Mouse (Mus musculus) thymus, adult 2 months (tissue): ENCODE measurements around the gene Gzmm. TPM values are rescaled to one million over a fixed set of nuclear protein-coding genes. Genes with fewer than 3 reads are reported as not detected.

Experiments
- DNase-seq: peaks from one replicate; pipeline ENCODE4 v3.0.0; 2021
- H3K27ac ChIP-seq: fragments of 200-500 bp; 2 replicates; pipeline ENCODE4 v1.5.1; 2012; ENCODE audit warnings: low read length, control low read depth; ENCODE audit not compliant: control insufficient read depth, insufficient read depth
- H3K27me3 ChIP-seq: fragments of 200-500 bp; 2 replicates; pipeline ENCODE4 v1.6.1; 2012; ENCODE audit warnings: mild to moderate bottlenecking, low read length, moderate library complexity, mixed read lengths; ENCODE audit not compliant: control insufficient read depth, insufficient read depth
- H3K36me3 ChIP-seq: fragments of 200-500 bp; 2 replicates; pipeline ENCODE4 v1.6.1; 2012; ENCODE audit warnings: mild to moderate bottlenecking, low read length, moderate library complexity; ENCODE audit not compliant: control insufficient read depth, insufficient read depth
- H3K4me1 ChIP-seq: fragments of 200-500 bp; replicated peaks from 2 replicates; pipeline ENCODE4 v1.6.1; 2012; ENCODE audit warnings: low read length; ENCODE audit not compliant: control insufficient read depth, insufficient read depth
- H3K4me3 ChIP-seq: fragments of 200-500 bp; 2 replicates; pipeline ENCODE4 v1.5.1; 2012; ENCODE audit warnings: mild to moderate bottlenecking, low read length, control low read depth, moderate library complexity; ENCODE audit not compliant: control insufficient read depth, insufficient read depth
- CTCF ChIP-seq: fragments of 200-500 bp; IDR thresholded peaks from 2 replicates; pipeline ENCODE4 v1.5.1; 2012; ENCODE audit warnings: mild to moderate bottlenecking, control low read depth, low read length, moderate library complexity, borderline replicate concordance; ENCODE audit not compliant: control insufficient read depth, poor library complexity, insufficient read depth; ENCODE audit errors: extremely low read depth
- POLR2A ChIP-seq: fragments of 200-500 bp; IDR thresholded peaks from 2 replicates; pipeline ENCODE4 v1.6.1; 2012; ENCODE audit warnings: mild to moderate bottlenecking, low read length, control low read depth, moderate library complexity; ENCODE audit not compliant: control insufficient read depth, poor library complexity, insufficient read depth; ENCODE audit errors: extremely low read depth
- WGBS: fragments of 180-500 bp; shearing (Covaris S2); methylation state at CpG from one replicate; pipeline ENCODE4 v1.1.7; 2018; 5-methylcytosine and 5-hydroxymethylcytosine counted together
- polyA plus RNA-seq: library from polyadenylated mRNA; depleted of rRNA; stranded (reverse); fragments of >200 nt; gene quantifications from 2 replicates; pipeline ENCODE4 v1.2.3, GENCODE M21; 2012

The Gzmm gene
- polyA plus RNA-seq, 1 experiment: 1.2 TPM

GRCm38 (mm10) chr10:79717640-79718357 is 29.0 kb downstream of the Gzmm start:
- TF ChIP-seq CTCF (no peak), POLR2A (no peak)
- DNase-seq: peak; percentile 59
- H3K4me3 ChIP-seq: no peak overlapping the region
- peaks cover 14% of the 10 kb centered on the region; the same call in 1 of the 2 replicates for H3K27me3 ChIP-seq
- H3K36me3 ChIP-seq: no peaks in the 10 kb centered on the region
- WGBS: 6% methylated on average over 43 of the region's 43 CpGs
- no peak overlapping the region for H3K27ac ChIP-seq
- peaks cover 12% of the 10 kb centered on the region for H3K4me1 ChIP-seq

- Histone ChIP-seq H3K27ac (no peak overlapping the region), H3K4me1 (peaks cover 12% of the 10 kb centered on the region), H3K36me3 (no peaks in the 10 kb centered on the region), H3K27me3 (peaks cover 9% of the 10 kb centered on the region; the same call in 1 of the 2 replicates), H3K4me3 (no peak overlapping the region)
- WGBS: 83% methylated on average over 5 of the region's 5 CpGs
- DNase-seq: no peak
- TF ChIP-seq POLR2A (no peak), CTCF (no peak)
Observed at GRCm38 (mm10) chr10:79721089-79721488, 32.3 kb downstream of the Gzmm start.

- H3K27ac ChIP-seq: no peak overlapping the region
- TF ChIP-seq CTCF (no peak), POLR2A (no peak)
- H3K4me3 ChIP-seq: no peak overlapping the region
- WGBS: 77% methylated on average over 6 of the region's 6 CpGs
- no peaks in the 10 kb centered on the region for H3K36me3 ChIP-seq
- H3K4me1 ChIP-seq: no peaks in the 10 kb centered on the region
- no peaks in the 10 kb centered on the region; the same call in 1 of the 2 replicates for H3K27me3 ChIP-seq
- DNase-seq: no peak
Observed at GRCm38 (mm10) chr10:79723047-79723446, 34.2 kb downstream of the Gzmm start.

GRCm38 (mm10) chr10:79723692-79724091 is 34.9 kb downstream of the Gzmm start:
- no peak for DNase-seq
- 76% methylated on average over 7 of the region's 7 CpGs for WGBS
- no peak overlapping the region for H3K4me3 ChIP-seq
- no peaks in the 10 kb centered on the region for H3K36me3 ChIP-seq
- H3K27ac ChIP-seq: no peak overlapping the region
- H3K4me1 ChIP-seq: no peaks in the 10 kb centered on the region
- TF ChIP-seq CTCF: no peak
- TF ChIP-seq POLR2A: no peak
- H3K27me3 ChIP-seq: no peaks in the 10 kb centered on the region; the same call in 1 of the 2 replicates

GRCm38 (mm10) chr10:79726090-79726489 is 37.3 kb downstream of the Gzmm start:
- Histone ChIP-seq H3K4me1 (no peaks in the 10 kb centered on the region), H3K27ac (no peak overlapping the region), H3K27me3 (no peaks in the 10 kb centered on the region; the same call in 1 of the 2 replicates), H3K36me3 (no peaks in the 10 kb centered on the region), H3K4me3 (no peak overlapping the region)
- no peak for TF ChIP-seq POLR2A
- TF ChIP-seq CTCF: peak; percentile 85; the same call in 1 of the 2 replicates
- DNase-seq: peak; percentile 57
- 42% methylated on average over 11 of the region's 11 CpGs for WGBS

GRCm38 (mm10) chr10:79728323-79729249 is 39.8 kb downstream of the Gzmm start:
- DNase-seq: no peak
- H3K27ac ChIP-seq: no peak overlapping the region
- H3K4me3 ChIP-seq: no peak overlapping the region
- H3K27me3 ChIP-seq: no peaks in the 10 kb centered on the region
- H3K36me3 ChIP-seq: no peaks in the 10 kb centered on the region
- no peaks in the 10 kb centered on the region for H3K4me1 ChIP-seq
- WGBS: 72% methylated on average over 28 of the region's 28 CpGs
- TF ChIP-seq CTCF (no peak), POLR2A (no peak)
